ENCODE assay signal across 8 mouse cellular contexts in the genomic region with DNA sequence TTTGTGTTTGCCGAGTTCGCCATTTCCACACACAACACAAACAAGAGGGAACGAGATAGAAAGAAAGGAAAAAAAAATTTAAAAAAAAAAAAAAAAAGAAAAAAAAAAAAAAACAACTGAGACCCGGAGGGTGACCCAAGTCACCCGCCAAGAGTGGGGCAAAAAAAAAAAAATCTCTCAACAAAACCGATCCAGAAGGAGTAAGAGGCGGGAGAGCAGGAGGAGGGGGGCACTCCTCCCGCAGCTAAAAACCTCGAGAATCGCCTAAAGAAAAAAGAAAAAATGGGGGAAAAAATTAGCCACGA. TPM values are rescaled to one million over a fixed set of nuclear protein-coding genes. Genes with fewer than 3 reads are reported as not detected.
DNase-seq lines count a peak whose midpoint lies in the region; ATAC-seq lines count a peak whose summit lies in the region.

No protein-coding gene starts in this region.

- peak overlapping the region; percentile 99 for H3K27ac ChIP-seq in kidney, embryonic 16.5 days (ENCODE audit: low read length)
- H3K27ac ChIP-seq in hindbrain, embryonic 16.5 days (ENCODE audit: low read depth, low read length): peak overlapping the region; percentile 100
- peak overlapping the region; percentile 100 for H3K27ac ChIP-seq in midbrain, embryonic 16.5 days (ENCODE audit: low read length)

- no peaks in the 10 kb centered on the region for H3K9me3 ChIP-seq in kidney, embryonic 16.5 days (ENCODE audit: low read length)
- no peaks in the 10 kb centered on the region for H3K9me3 ChIP-seq in hindbrain, embryonic 16.5 days (ENCODE audit: control insufficient read depth, low read length)
- no peaks in the 10 kb centered on the region for H3K9me3 ChIP-seq in midbrain, embryonic 16.5 days (replicated peaks; ENCODE audit: control insufficient read depth, low read length, poor library complexity, severe bottlenecking)

- ATAC-seq in kidney, embryonic 16.5 days (ENCODE audit: low FRiP score, low TSS enrichment): no peak
- ATAC-seq in hindbrain, embryonic 16.5 days: no peak
- no peak for ATAC-seq in midbrain, embryonic 16.5 days

- H3K9ac ChIP-seq in kidney, embryonic 16.5 days (replicated peaks; ENCODE audit: low read length): peak overlapping the region; percentile 100
- peak overlapping the region; percentile 100 for H3K9ac ChIP-seq in hindbrain, embryonic 16.5 days (ENCODE audit: low read depth, low read length)
- peak overlapping the region; percentile 99 for H3K9ac ChIP-seq in midbrain, embryonic 16.5 days (ENCODE audit: low read depth, low read length)

- no peaks in the 10 kb centered on the region for H3K27me3 ChIP-seq in kidney, embryonic 16.5 days (ENCODE audit: insufficient read depth, low read length)
- no peaks in the 10 kb centered on the region for H3K27me3 ChIP-seq in hindbrain, embryonic 16.5 days (replicated peaks; ENCODE audit: control insufficient read depth, insufficient read depth, low read length)
- no peaks in the 10 kb centered on the region for H3K27me3 ChIP-seq in midbrain, embryonic 16.5 days (ENCODE audit: control insufficient read depth, insufficient read depth, low read depth, low read length)

- no peak for DNase-seq in kidney, adult 9 months
- DNase-seq in c-Kit-negative CD71-positive TER-119-positive erythroid progenitor cells, embryonic 14.5 days (ENCODE audit: low read depth, low spot score): peak; percentile 28
- no peak for DNase-seq in cerebellum, postnatal 36 days
- DNase-seq in left cerebral cortex, adult 18-20 months (ENCODE audit: low spot score in 2 of 2): no peak
- DNase-seq in layer of hippocampus, postnatal 14 days (ENCODE audit: low spot score in 2 of 2): no peak

- H3K36me3 ChIP-seq in kidney, embryonic 16.5 days (ENCODE audit: insufficient read depth, low read length): peaks cover 11% of the 10 kb centered on the region
- H3K36me3 ChIP-seq in hindbrain, embryonic 16.5 days (ENCODE audit: control insufficient read depth, insufficient read depth, low read length): peaks cover 4% of the 10 kb centered on the region; the same call in 1 of the 2 replicates
- H3K36me3 ChIP-seq in midbrain, embryonic 16.5 days (ENCODE audit: control insufficient read depth, insufficient read depth, low read length): no peaks in the 10 kb centered on the region

- peaks cover 18% of the 10 kb centered on the region for H3K4me1 ChIP-seq in kidney, embryonic 16.5 days (ENCODE audit: insufficient read depth, low read length)
- H3K4me1 ChIP-seq in hindbrain, embryonic 16.5 days (ENCODE audit: control insufficient read depth, insufficient read depth, low read depth, low read length): peaks cover 12% of the 10 kb centered on the region
- H3K4me1 ChIP-seq in midbrain, embryonic 16.5 days (ENCODE audit: control insufficient read depth, insufficient read depth, low read length): peaks cover 15% of the 10 kb centered on the region

- 1% methylated on average over 7 of the region's 11 CpGs for WGBS in kidney, embryonic 16.5 days
- under 1% methylated on average over 10 of the region's 11 CpGs for WGBS in hindbrain, embryonic 16.5 days
- WGBS in midbrain, embryonic 16.5 days: 0% methylated on average over 11 of the region's 11 CpGs

- H3K4me3 ChIP-seq in kidney, embryonic 16.5 days (ENCODE audit: low read length): peak overlapping the region; percentile 90
- H3K4me3 ChIP-seq in hindbrain, embryonic 16.5 days (ENCODE audit: low read length): peak overlapping the region; percentile 75
- H3K4me3 ChIP-seq in midbrain, embryonic 16.5 days (ENCODE audit: low read depth, low read length): peak overlapping the region; percentile 87

- peak overlapping the region; percentile 75 for H3K4me2 ChIP-seq in kidney, embryonic 16.5 days (replicated peaks; ENCODE audit: low read depth, low read length)
- peak overlapping the region; percentile 38 for H3K4me2 ChIP-seq in hindbrain, embryonic 16.5 days (ENCODE audit: low read length)
- peak overlapping the region; percentile 21 for H3K4me2 ChIP-seq in midbrain, embryonic 16.5 days (ENCODE audit: low read length)

RNA-seq across cellular contexts. Expression of gene Gtf2a1, which starts 0.8 kb away (rescaled TPM):
- 50.3 and 51.3 TPM in 2 replicates for polyA plus RNA-seq in kidney, embryonic 16.5 days (2015; fragmentation: Nextera tagmentation; extraction: Ambion mirVana)
- 48.6 and 58.3 TPM in 2 replicates for polyA plus RNA-seq in hindbrain, embryonic 16.5 days (2015; fragmentation: Nextera tagmentation; extraction: Ambion mirVana)
- 68.0 and 72.2 TPM in 2 replicates for polyA plus RNA-seq in midbrain, embryonic 16.5 days (2015; fragmentation: Nextera tagmentation; extraction: Ambion mirVana)
- total RNA-seq in left cerebral cortex, adult 18-20 months (2021): 10 to 100 TPM; 47.8 to 49.3 TPM
- 10 to 100 TPM; 47.1 to 51.6 TPM for total RNA-seq in layer of hippocampus, postnatal 14 days (2021)

Comparison
In these comparisons a context has a peak if more than half of its experiments do, and no peak if none do; other contexts are left out.
1. H3K4me2 ChIP-seq: peak in every context shown above with its lines; median percentile 75 in kidney, embryonic 16.5 days; 38 in hindbrain, embryonic 16.5 days; 21 in midbrain, embryonic 16.5 days.